Mouse (Mus musculus) frontal cortex, postnatal 10 days (tissue): ENCODE results near the gene Aff3.

Source experiments
- DNase-seq, 2 experiments: peaks; one replicate each; pipeline ENCODE4 v3.0.0; 2022; ENCODE audit warnings: low spot score in 2 of 2, mixed read lengths in 1 of 2

The Aff3 gene

DNA sequence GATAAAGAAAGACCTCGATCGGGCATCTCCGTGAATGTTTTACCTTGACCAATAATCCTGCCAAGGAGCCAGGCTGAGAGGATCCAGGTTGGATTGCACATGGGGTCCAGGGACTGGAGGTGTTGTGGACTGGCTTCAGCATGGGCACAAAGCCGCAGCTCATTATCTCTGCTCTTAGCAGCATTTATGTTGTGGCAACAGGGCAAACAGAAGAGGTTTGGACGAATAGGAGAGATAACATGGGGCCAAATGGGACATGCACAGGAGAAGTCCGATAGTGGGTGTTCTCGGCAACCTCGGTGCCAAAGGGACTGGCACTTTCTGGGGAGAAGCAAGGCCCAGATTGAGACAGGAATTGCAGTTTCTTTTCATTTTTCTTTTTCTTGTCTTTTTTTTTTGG is 342.9 kb downstream of the Aff3 start:
- DNase-seq: no peak

DNA sequence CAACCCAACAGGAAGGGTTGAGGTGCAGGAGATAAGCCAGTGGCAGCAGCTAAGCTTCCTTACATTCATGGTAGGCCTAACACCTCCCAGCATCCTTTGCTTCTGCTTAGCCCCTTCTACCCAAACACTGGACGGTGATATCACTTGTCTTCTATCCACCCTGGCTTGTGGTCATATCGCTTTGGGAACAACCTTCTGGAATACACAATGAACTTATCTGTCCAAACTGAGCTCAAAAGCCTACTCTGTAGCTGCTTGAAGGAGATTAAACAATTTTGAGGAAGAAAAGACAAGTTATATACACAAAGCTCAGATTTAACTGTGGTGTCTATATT is 343.8 kb downstream of the Aff3 start:
- no peak for DNase-seq

DNA sequence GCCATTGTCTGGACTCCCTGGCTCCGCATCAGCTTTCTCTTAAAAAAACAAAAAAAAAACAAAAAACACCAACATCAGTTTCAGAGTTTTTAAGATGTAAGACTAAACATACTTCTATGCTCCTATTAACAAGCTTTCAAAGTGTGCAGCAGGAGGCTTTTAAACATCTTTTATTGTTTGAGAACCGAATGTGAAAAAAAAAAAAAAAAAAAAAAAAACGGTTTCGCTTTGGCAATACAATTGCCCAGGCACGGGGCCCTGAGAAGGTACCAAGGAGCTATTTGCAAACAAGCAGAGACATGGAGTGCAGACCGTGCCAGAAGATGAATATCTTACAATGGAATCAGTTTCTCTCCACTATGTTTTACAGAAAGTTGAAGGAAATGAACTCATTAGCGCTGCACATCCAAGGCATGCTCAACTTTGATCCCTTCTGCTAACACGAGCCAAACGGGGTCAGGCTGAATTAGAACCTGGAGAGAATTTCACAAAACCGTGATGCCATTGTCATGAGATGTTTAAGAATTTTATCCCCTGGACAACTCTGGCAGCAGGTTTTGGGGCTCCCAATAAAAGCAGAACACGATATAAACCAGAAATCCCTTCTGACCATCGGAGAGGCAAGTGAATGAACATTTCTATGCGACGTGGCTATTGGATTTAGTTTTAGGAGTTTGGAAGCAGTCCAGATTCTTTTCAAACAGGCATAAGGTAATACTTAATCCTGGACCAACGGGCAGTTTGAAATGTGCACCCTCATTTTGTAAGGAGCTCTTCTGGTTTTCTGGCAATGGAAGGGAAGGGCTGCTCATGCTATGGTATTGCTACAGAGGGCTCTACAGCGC is 344.4 kb downstream of the Aff3 start:
- no peak for DNase-seq

DNA sequence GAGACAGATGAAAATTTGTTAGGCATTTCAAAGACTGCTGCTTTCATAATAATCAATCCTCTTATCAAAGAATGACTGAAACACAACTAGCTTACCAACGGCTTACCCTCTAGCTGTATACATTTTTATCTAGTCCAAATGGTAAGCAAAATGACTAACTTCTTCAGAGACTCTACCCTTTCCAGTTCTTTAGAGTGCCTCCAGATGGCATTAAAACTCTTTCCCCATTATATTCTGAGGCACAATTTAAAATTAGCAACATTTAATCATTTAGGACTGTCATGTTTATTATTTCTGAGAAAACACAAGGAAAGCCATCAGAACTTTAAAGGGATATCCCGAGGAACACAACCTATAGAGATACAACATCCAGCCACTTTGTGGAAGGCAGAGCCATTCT is 346.1 kb downstream of the Aff3 start:
- no peak for DNase-seq

- DNase-seq: no peak
These were observed 348.8 kb downstream of the Aff3 start for GRCm38 (mm10) chr1:38315992-38316391.

DNA sequence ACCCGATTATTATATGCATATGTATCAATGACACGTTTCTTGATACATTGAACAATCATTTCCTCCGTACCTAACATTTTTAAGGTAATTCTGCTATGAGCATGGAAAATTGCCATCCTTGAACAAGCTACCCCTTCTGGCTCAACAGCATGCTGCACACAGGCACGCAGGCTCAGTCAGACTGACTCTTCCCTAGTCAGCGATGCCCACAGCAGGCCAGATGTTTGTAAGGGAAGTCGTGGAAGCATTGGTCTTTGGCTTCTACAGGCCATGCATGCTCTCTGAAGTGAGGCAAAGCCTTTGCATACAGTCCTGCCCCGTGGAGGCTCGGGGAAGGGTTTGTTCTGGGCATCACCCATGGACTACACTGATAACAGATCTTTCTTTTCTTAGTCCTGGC is 354.3 kb downstream of the Aff3 start:
- no peak for DNase-seq

- DNase-seq: no peak
These were observed 354.7 kb downstream of the Aff3 start for GRCm38 (mm10) chr1:38310076-38310475.

DNA sequence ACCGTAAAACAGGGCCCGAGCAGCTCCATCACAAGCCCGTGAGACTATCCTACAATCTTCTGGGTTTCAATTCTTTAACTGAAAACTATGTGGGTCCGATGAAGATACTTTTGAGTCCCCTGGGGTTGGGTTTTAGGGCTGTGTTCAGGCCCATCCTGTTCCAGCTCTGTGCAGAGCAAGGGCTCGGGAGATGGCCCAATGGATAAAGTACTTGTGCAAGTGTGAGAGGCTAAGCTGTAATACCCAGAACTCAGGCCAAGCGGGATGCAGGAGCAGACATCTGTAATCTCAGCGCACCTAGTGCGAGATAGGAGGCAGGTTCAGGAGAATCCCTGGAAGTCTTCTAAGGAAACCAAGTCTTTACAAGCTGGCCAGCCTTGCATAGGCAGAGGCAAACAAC is 355.4 kb downstream of the Aff3 start:
- no peak for DNase-seq

- no peak for DNase-seq
These were observed 356.1 kb downstream of the Aff3 start for GRCm38 (mm10) chr1:38308705-38308996.

GRCm38 (mm10) chr1:38307821-38308704 is 356.7 kb downstream of the Aff3 start:
- DNase-seq: peak in 1 of 2 experiments; percentile 49

GRCm38 (mm10) chr1:38307234-38307633 is 357.5 kb downstream of the Aff3 start:
- DNase-seq: no peak

DNA sequence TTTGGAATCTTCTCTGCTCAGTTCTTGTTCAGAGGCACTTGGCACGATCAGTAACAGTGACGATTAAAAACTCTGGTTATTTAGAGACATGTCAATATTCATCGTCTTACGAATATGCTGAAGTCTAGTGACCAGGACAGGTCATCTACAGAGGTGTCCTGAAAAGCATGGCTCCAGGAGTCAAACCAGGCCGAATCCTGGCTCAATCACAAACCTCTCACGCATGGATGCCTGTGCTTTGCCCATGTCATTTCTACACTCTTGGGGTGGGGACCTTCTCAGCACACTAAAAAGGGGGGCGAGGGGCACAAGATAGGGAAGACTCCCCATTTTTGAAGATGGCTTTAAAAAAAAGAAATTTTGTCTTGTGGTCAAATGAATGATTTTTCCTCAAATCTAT is 358.6 kb downstream of the Aff3 start:
- DNase-seq: no peak

- no peak for DNase-seq
These were observed 360.4 kb downstream of the Aff3 start for GRCm38 (mm10) chr1:38304376-38304775.

GRCm38 (mm10) chr1:38298291-38298690 is 366.5 kb downstream of the Aff3 start:
- no peak for DNase-seq

GRCm38 (mm10) chr1:38294906-38295305 is 369.8 kb downstream of the Aff3 start:
- DNase-seq: no peak

DNA sequence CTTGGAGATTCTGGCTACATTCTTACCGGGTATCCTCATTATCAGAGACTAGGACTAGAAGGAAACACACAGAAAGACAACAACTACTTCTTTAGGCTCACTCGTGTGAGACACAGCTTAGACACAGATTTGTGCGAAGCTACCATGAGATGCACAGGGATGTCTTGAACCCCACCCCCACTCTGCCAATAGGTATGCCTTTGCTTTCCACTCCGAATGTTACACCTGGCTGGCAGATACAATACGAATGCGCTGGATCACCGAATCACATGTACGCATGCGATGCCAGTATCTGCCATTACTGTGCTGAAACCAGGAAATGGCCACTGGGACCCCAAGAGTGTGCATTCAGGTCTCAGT is 370.4 kb downstream of the Aff3 start:
- DNase-seq: no peak

DNA sequence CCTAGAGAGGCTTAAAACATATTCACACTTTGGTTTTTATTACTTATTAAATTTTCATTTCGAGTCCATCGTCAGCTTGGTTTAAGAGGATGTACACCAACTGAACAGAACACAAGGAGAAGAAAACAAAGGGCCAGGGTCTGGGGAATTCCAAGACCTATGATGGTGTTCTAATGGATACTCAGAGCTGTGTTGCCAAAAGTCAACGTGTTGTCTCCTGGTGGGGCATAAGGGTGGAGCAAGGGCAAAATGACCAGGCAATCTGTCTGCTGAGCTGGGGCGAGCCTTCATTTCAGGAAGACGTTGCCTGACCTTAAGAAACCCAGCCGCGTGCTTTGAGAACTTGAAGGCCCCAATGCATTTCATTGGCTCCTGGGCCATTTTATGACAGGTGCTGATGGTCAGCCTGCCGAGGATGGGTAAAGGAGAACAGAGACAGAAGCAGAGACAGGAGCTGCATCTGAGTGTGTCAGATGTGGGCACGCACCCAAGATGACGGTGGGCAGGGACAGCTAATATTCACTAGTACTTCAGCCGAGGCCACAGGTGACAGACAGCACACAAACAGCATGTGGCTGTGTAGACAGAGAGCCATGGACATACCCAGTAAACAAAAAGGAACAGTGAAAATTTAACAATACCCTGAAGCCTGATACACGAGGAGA is 371.0 kb downstream of the Aff3 start:
- DNase-seq: no peak

DNA sequence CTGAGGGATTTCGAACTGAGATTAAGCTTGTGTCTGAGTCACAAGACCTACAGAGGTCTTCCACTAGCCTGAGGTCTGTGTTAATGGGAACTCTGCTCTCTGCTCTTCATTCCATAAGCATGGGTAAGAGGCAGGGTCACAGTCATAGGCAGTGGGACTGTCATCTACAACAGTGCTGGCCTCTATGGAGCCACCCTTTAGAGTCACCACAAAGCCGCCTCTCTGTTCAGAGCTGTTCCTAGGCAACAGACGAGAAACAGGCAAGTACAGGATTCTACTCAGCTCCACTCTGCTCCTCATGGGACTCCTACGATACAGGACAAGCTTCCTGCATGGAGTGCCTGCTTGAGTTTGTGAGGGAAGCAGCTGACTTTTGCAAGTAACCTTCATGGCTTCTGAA is 371.9 kb downstream of the Aff3 start:
- DNase-seq: no peak

- no peak for DNase-seq
These were observed 372.8 kb downstream of the Aff3 start for GRCm38 (mm10) chr1:38291915-38292314.

- no peak for DNase-seq
These were observed 373.3 kb downstream of the Aff3 start for GRCm38 (mm10) chr1:38291497-38291896.

DNA sequence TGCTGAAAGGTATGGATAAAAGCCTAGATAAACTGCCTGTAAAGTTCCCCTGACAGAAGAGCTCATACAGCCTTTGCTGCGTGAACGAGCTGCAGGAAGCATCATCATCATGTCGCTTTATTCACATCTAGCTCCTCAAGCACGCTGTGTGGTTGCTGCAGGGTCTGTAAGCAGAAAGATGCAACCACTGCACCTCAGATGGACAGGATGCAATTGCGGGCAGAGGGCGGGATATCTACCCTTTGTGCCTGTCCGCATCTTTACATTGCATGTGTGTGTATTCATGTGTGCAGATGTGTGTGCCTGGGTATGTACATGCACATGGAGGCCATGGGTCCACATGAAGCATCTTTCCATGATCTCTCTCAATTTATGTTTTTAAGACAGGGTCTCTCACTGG is 373.9 kb downstream of the Aff3 start:
- no peak for DNase-seq

DNA sequence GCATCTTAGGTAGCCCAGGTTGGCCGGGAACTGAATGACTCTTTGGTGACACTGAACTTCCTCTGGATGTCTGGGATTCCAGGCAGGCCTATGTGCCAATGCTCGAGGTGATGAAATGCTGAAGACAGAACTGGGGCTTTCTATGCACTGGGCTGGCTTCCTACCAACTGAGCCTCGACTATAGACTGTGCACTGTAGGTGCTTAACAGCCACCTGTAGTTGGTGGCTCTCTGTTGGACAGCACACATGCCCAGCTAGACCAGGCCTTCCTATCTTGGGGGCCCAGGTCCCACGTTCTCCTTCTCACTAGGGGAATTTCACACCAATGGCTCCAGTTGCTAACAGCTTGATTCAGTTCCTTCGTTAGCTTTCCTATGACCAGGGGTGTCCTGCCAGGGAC is 374.9 kb downstream of the Aff3 start:
- no peak for DNase-seq

DNA sequence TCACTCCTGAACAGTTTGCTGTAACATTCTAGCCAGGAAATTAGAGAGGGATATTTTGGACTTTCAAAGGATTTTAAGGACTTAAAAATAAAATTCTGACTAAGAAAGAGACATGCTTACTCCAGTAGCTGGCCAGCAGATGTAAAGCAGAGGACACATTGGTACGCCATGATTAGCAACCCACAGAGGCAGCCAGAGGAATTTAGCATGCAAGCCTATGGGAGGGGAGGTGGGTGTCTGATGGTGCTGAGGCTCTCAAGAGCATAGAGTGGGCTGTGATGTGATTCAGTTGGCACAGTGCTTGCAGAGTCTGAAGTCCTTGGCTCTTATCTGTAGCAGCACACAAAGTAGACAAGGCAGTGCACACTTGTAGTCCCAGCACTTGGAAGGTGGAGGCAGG is 376.0 kb downstream of the Aff3 start:
- peak in 1 of 2 experiments; percentile 70 for DNase-seq
